ENCODE assay signal across 19 mouse cellular contexts in genomic region chr4:59318602-59319001, GRCm38 (mm10).
DNase-seq lines count a peak whose midpoint lies in the region; ATAC-seq and TF ChIP-seq lines count a peak whose summit lies in the region.
"Had no signal": no experiment of that assay in that cellular context is flagged by ENCODE, and none has a peak within 500 bp of the region (broad histone marks: within the 10 kb centered on the region; RNA-seq: fewer than 3 reads in every experiment).

No protein-coding gene starts in this region.

- no peak overlapping the region for H3K4me3 ChIP-seq in spleen, adult 2 months (ENCODE audit: extremely low read depth, insufficient read depth, insufficient read length)
- no peak overlapping the region for H3K4me3 ChIP-seq in liver, embryonic 16.5 days (ENCODE audit: low read depth, low read length)
- H3K4me3 ChIP-seq in forebrain, embryonic 10.5 days, result no peak overlapping the region
- H3K4me3 ChIP-seq: embryonic facial prominence, embryonic 13.5 days; hindbrain, embryonic 15.5 days; limb, embryonic 10.5 days; midbrain, embryonic 12.5 days had no signal

- no peak for DNase-seq in spleen, adult 2 months (ENCODE audit: low read depth in 1 of 2, low spot score in 2 of 2)
- DNase-seq in spleen, adult 18-20 months, result no peak
- DNase-seq in induced T-regulatory cell, adult 2 months (ENCODE audit: low read depth), result peak; percentile 26
- DNase-seq in yolk sac, embryonic 10.5 days (ENCODE audit: low spot score), result peak; percentile 86
- DNase-seq in forebrain, embryonic 10.5 days (ENCODE audit: extremely low spot score, low spot score), result no peak
- no peak for DNase-seq in layer of hippocampus, postnatal 36 days
- DNase-seq in heart, postnatal 4 days, result no peak
- DNase-seq: adrenal gland, postnatal 10 days; cerebellum, adult 11-12 months; gastrocnemius, postnatal 14 days; lung, adult 2 months; lung, postnatal 4 days; thymus, postnatal 14 days had no signal

- H3K4me1 ChIP-seq in spleen, adult 2 months (ENCODE audit: control insufficient read depth, insufficient read depth, insufficient read length), result peaks cover 9% of the 10 kb centered on the region
- peaks cover 10% of the 10 kb centered on the region for H3K4me1 ChIP-seq in liver, embryonic 16.5 days (ENCODE audit: control insufficient read depth, low read depth, low read length)
- peaks cover 38% of the 10 kb centered on the region for H3K4me1 ChIP-seq in forebrain, embryonic 10.5 days

- no peaks in the 10 kb centered on the region; the same call in 1 of the 2 replicates for H3K36me3 ChIP-seq in spleen, adult 2 months (ENCODE audit: control insufficient read depth, insufficient read depth, low read length)
- H3K36me3 ChIP-seq in liver, embryonic 16.5 days (ENCODE audit: control insufficient read depth, insufficient read depth), result no peaks in the 10 kb centered on the region
- H3K36me3 ChIP-seq in forebrain, embryonic 10.5 days (replicated peaks), result no peaks in the 10 kb centered on the region
- H3K36me3 ChIP-seq: embryonic facial prominence, embryonic 13.5 days; hindbrain, embryonic 15.5 days; limb, embryonic 10.5 days; midbrain, embryonic 12.5 days had no signal

- peak overlapping the region; percentile 78 for H3K27ac ChIP-seq in spleen, adult 2 months (ENCODE audit: insufficient read depth, low read length)
- peak overlapping the region; percentile 63 for H3K27ac ChIP-seq in liver, embryonic 16.5 days (ENCODE audit: low read length)
- no peak overlapping the region for H3K27ac ChIP-seq in forebrain, embryonic 10.5 days
- H3K27ac ChIP-seq: embryonic facial prominence, embryonic 13.5 days; hindbrain, embryonic 15.5 days; limb, embryonic 10.5 days; midbrain, embryonic 12.5 days had no signal

- TF ChIP-seq CTCF in spleen, adult 2 months (IDR thresholded peaks at IDR 0.05; ENCODE audit: extremely low read depth, insufficient read depth, insufficient read length, insufficient replicate concordance), result no peak

- no peaks in the 10 kb centered on the region for H3K27me3 ChIP-seq in spleen, adult 2 months (ENCODE audit: control insufficient read depth, insufficient read depth, low read length)
- no peaks in the 10 kb centered on the region for H3K27me3 ChIP-seq in liver, embryonic 16.5 days (ENCODE audit: control insufficient read depth, insufficient read depth, low read depth, low read length)
- no peaks in the 10 kb centered on the region for H3K27me3 ChIP-seq in forebrain, embryonic 10.5 days (ENCODE audit: poor library complexity, severe bottlenecking)
- H3K27me3 ChIP-seq: embryonic facial prominence, embryonic 13.5 days; hindbrain, embryonic 15.5 days; midbrain, embryonic 12.5 days had no signal

- no peak overlapping the region for H3K4me2 ChIP-seq in liver, embryonic 16.5 days (ENCODE audit: low read depth, low read length)
- H3K4me2 ChIP-seq: embryonic facial prominence, embryonic 13.5 days; heart, embryonic 11.5 days; hindbrain, embryonic 15.5 days; midbrain, embryonic 12.5 days had no signal

- H3K9ac ChIP-seq in liver, embryonic 16.5 days (ENCODE audit: low read depth, low read length), result no peak overlapping the region
- H3K9ac ChIP-seq: embryonic facial prominence, embryonic 13.5 days; hindbrain, embryonic 15.5 days; midbrain, embryonic 12.5 days had no signal

- 85% methylated on average over 6 of the region's 6 CpGs for WGBS in spleen, adult 2 months
- WGBS in liver, embryonic 16.5 days (ENCODE audit: insufficient replicate concordance), result 66% methylated on average over 6 of the region's 6 CpGs
- WGBS in forebrain, embryonic 10.5 days, result 85% methylated on average over 6 of the region's 6 CpGs

- ATAC-seq in liver, embryonic 16.5 days (ENCODE audit: low read depth), result peak; percentile 58

- H3K9me3 ChIP-seq in liver, embryonic 16.5 days (replicated peaks; ENCODE audit: control insufficient read depth, low read length), result no peaks in the 10 kb centered on the region
- no peaks in the 10 kb centered on the region for H3K9me3 ChIP-seq in forebrain, embryonic 10.5 days
- H3K9me3 ChIP-seq: embryonic facial prominence, embryonic 13.5 days; hindbrain, embryonic 15.5 days; limb, embryonic 10.5 days; midbrain, embryonic 12.5 days had no signal

- no peak for TF ChIP-seq POLR2A in spleen, adult 2 months (IDR thresholded peaks at IDR 0.05; ENCODE audit: low read depth, low read length)

Comparison
In these comparisons a context has a peak if more than half of its experiments do, and no peak if none do; other contexts are left out.
1. DNase-seq: peak in induced T-regulatory cell, adult 2 months (single experiment) and yolk sac, embryonic 10.5 days (single experiment); none in spleen, adult 2 months (0 of 2), spleen, adult 18-20 months (0 of 2), forebrain, embryonic 10.5 days (single experiment), layer of hippocampus, postnatal 36 days (0 of 2) and heart, postnatal 4 days (single experiment).